Mouse (Mus musculus): ENCODE data around the gene Pigv. TPM values are rescaled to one million over a fixed set of nuclear protein-coding genes. Genes with fewer than 3 reads are reported as not detected.

Pigv gene
- polyA plus RNA-seq, 1 experiment from 2014 or later: 20.1 TPM

- no peak overlapping the region for H3K4me3 ChIP-seq (replicated peaks; ENCODE audit: low read length)
- H3K4me1 ChIP-seq (ENCODE audit: control insufficient read depth, insufficient read depth, low read length): peaks cover 20% of the 10 kb centered on the region
- no peaks in the 10 kb centered on the region for H3K27me3 ChIP-seq (ENCODE audit: control insufficient read depth, insufficient read depth, low read length)
- H3K4me2 ChIP-seq (ENCODE audit: low read depth, low read length): no peak overlapping the region
- no peak for ATAC-seq (ENCODE audit: insufficient read depth, low FRiP score)
- H3K36me3 ChIP-seq (ENCODE audit: control insufficient read depth, insufficient read depth, low read length): no peaks in the 10 kb centered on the region
- 80% methylated on average over 2 of the region's 2 CpGs for WGBS
- no peak overlapping the region for H3K9ac ChIP-seq (ENCODE audit: low read length)
- no peaks in the 10 kb centered on the region for H3K9me3 ChIP-seq (replicated peaks; ENCODE audit: control insufficient read depth, low read length)
- H3K27ac ChIP-seq (ENCODE audit: low read length): no peak overlapping the region
Observed at GRCm38 (mm10) chr4:133628517-133628916, 43.9 kb downstream of the Pigv start.

- no peak overlapping the region for H3K27ac ChIP-seq (ENCODE audit: low read length)
- H3K4me3 ChIP-seq (replicated peaks; ENCODE audit: low read length): no peak overlapping the region
- H3K4me2 ChIP-seq (ENCODE audit: low read depth, low read length): no peak overlapping the region
- 90% methylated on average over 14 of the region's 14 CpGs for WGBS
- no peaks in the 10 kb centered on the region for H3K9me3 ChIP-seq (replicated peaks; ENCODE audit: control insufficient read depth, low read length)
- H3K9ac ChIP-seq (ENCODE audit: low read length): no peak overlapping the region
- H3K36me3 ChIP-seq (ENCODE audit: control insufficient read depth, insufficient read depth, low read length): no peaks in the 10 kb centered on the region
- no peak for ATAC-seq (ENCODE audit: insufficient read depth, low FRiP score)
- no peaks in the 10 kb centered on the region for H3K27me3 ChIP-seq (ENCODE audit: control insufficient read depth, insufficient read depth, low read length)
- peaks cover 15% of the 10 kb centered on the region for H3K4me1 ChIP-seq (ENCODE audit: control insufficient read depth, insufficient read depth, low read length)
Observed at GRCm38 (mm10) chr4:133627039-133627438, 45.4 kb downstream of the Pigv start.

DNA sequence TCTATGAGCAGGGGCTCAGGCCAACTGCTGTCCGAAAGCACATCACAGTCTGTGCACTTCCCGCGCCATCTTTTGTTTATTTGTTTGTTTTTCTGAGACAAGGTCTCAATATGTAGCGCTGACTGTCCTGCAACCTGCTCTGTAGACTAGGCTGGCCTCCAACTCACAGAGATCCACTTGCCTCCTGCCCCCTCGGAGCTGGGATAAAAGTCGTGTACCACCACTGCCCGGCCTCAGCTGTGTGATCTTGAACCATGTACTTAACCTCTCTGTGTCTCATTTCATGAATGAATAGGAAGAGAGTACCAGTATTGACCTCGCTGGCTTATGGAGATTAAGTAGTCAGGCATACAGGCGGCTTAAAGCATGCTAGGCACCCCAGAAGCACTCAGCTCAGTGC, 45.8 kb downstream of the Pigv start:
- H3K27ac ChIP-seq (ENCODE audit: low read length): peak overlapping the region; percentile 46; the same call in 1 of the 2 replicates
- peaks cover 10% of the 10 kb centered on the region for H3K4me1 ChIP-seq (ENCODE audit: control insufficient read depth, insufficient read depth, low read length)
- H3K36me3 ChIP-seq (ENCODE audit: control insufficient read depth, insufficient read depth, low read length): no peaks in the 10 kb centered on the region
- 85% methylated on average over 9 of the region's 9 CpGs for WGBS
- H3K4me3 ChIP-seq (replicated peaks; ENCODE audit: low read length): no peak overlapping the region
- no peaks in the 10 kb centered on the region for H3K9me3 ChIP-seq (replicated peaks; ENCODE audit: control insufficient read depth, low read length)
- H3K9ac ChIP-seq (ENCODE audit: low read length): no peak overlapping the region
- no peaks in the 10 kb centered on the region for H3K27me3 ChIP-seq (ENCODE audit: control insufficient read depth, insufficient read depth, low read length)
- no peak for ATAC-seq (ENCODE audit: insufficient read depth, low FRiP score)
- H3K4me2 ChIP-seq (ENCODE audit: low read depth, low read length): no peak overlapping the region

GRCm38 (mm10) chr4:133626221-133626620, 46.2 kb downstream of the Pigv start:
- ATAC-seq (ENCODE audit: insufficient read depth, low FRiP score): no peak
- 65% methylated on average over 5 of the region's 5 CpGs for WGBS
- Histone ChIP-seq H3K27me3 (ENCODE audit: control insufficient read depth, insufficient read depth, low read length) (no peaks in the 10 kb centered on the region), H3K9me3 (replicated peaks; ENCODE audit: control insufficient read depth, low read length) (no peaks in the 10 kb centered on the region), H3K9ac (ENCODE audit: low read length) (no peak overlapping the region), H3K27ac (ENCODE audit: low read length) (peak overlapping the region; percentile 46), H3K4me3 (replicated peaks; ENCODE audit: low read length) (no peak overlapping the region), H3K4me1 (ENCODE audit: control insufficient read depth, insufficient read depth, low read length) (peaks cover 6% of the 10 kb centered on the region; the same call in 1 of the 2 replicates), H3K4me2 (ENCODE audit: low read depth, low read length) (no peak overlapping the region), H3K36me3 (ENCODE audit: control insufficient read depth, insufficient read depth, low read length) (no peaks in the 10 kb centered on the region)

DNA sequence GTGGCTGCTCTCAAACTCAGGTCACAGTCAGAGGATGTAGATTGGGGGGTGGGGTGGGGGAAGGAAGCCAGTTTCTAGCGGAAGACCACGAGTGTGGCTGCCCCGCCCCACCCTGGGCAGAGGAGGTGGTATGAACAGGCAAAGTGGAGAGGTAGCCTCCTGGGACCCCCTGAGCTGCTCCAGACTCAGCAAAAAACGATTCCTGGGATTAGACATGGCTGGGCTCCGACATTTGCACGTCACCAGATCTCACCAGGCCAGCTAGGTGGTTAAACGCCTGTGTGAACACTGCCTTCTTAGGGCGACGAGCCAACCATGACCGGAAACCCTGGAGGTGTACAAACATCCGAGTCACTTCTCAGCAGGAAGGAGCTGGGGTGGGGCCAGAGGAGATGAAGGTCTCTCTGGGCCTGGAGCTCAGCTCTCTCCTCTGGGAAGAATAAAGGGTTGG, 46.8 kb downstream of the Pigv start:
- H3K4me1 ChIP-seq (ENCODE audit: control insufficient read depth, insufficient read depth, low read length): peaks cover 4% of the 10 kb centered on the region; the same call in 1 of the 2 replicates
- H3K36me3 ChIP-seq (ENCODE audit: control insufficient read depth, insufficient read depth, low read length): no peaks in the 10 kb centered on the region
- no peak overlapping the region for H3K4me3 ChIP-seq (replicated peaks; ENCODE audit: low read length)
- peak; percentile 39; the same call in 1 of the 2 replicates for ATAC-seq (ENCODE audit: insufficient read depth, low FRiP score)
- H3K27ac ChIP-seq (ENCODE audit: low read length): peak overlapping the region; percentile 72
- H3K27me3 ChIP-seq (ENCODE audit: control insufficient read depth, insufficient read depth, low read length): no peaks in the 10 kb centered on the region
- H3K9ac ChIP-seq (ENCODE audit: low read length): no peak overlapping the region
- no peaks in the 10 kb centered on the region for H3K9me3 ChIP-seq (replicated peaks; ENCODE audit: control insufficient read depth, low read length)
- no peak overlapping the region for H3K4me2 ChIP-seq (ENCODE audit: low read depth, low read length)
- 65% methylated on average over 11 of the region's 11 CpGs for WGBS

DNA sequence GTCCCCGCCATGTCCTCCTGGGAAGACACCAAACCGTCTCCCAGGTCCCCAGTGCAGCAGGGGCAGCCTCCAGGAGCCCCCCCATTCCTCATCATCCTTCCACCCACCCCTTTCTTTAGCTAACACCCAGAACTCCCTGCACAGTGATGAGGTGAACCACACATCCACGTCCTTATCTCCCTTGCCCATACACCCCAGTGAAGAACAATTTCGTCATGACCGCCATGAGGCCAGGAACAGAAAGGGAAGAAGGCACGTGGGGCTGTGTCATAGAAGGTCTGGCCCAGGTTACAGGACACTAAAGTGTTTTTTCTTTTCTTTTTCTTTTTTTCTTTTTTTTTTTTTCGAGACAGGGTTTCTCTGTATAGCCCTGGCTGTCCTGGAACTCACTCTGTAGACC, 47.6 kb downstream of the Pigv start:
- no peak for ATAC-seq (ENCODE audit: insufficient read depth, low FRiP score)
- H3K9ac ChIP-seq (ENCODE audit: low read length): no peak overlapping the region
- 83% methylated on average over 7 of the region's 7 CpGs for WGBS
- no peak overlapping the region for H3K4me2 ChIP-seq (ENCODE audit: low read depth, low read length)
- no peak overlapping the region for H3K27ac ChIP-seq (ENCODE audit: low read length)
- H3K4me3 ChIP-seq (replicated peaks; ENCODE audit: low read length): no peak overlapping the region
- H3K9me3 ChIP-seq (replicated peaks; ENCODE audit: control insufficient read depth, low read length): no peaks in the 10 kb centered on the region
- H3K4me1 ChIP-seq (ENCODE audit: control insufficient read depth, insufficient read depth, low read length): peaks cover 4% of the 10 kb centered on the region; the same call in 1 of the 2 replicates
- H3K27me3 ChIP-seq (ENCODE audit: control insufficient read depth, insufficient read depth, low read length): no peaks in the 10 kb centered on the region
- H3K36me3 ChIP-seq (ENCODE audit: control insufficient read depth, insufficient read depth, low read length): no peaks in the 10 kb centered on the region

GRCm38 (mm10) chr4:133622161-133622695, 50.2 kb downstream of the Pigv start:
- no peak overlapping the region for H3K4me3 ChIP-seq (replicated peaks; ENCODE audit: low read length)
- peaks cover 4% of the 10 kb centered on the region; the same call in 1 of the 2 replicates for H3K4me1 ChIP-seq (ENCODE audit: control insufficient read depth, insufficient read depth, low read length)
- no peak for ATAC-seq (ENCODE audit: insufficient read depth, low FRiP score)
- H3K27me3 ChIP-seq (ENCODE audit: control insufficient read depth, insufficient read depth, low read length): no peaks in the 10 kb centered on the region
- H3K27ac ChIP-seq (ENCODE audit: low read length): no peak overlapping the region
- H3K36me3 ChIP-seq (ENCODE audit: control insufficient read depth, insufficient read depth, low read length): no peaks in the 10 kb centered on the region
- H3K9me3 ChIP-seq (replicated peaks; ENCODE audit: control insufficient read depth, low read length): no peaks in the 10 kb centered on the region
- WGBS: 70% methylated on average over 11 of the region's 11 CpGs
- no peak overlapping the region for H3K4me2 ChIP-seq (ENCODE audit: low read depth, low read length)
- H3K9ac ChIP-seq (ENCODE audit: low read length): no peak overlapping the region

DNA sequence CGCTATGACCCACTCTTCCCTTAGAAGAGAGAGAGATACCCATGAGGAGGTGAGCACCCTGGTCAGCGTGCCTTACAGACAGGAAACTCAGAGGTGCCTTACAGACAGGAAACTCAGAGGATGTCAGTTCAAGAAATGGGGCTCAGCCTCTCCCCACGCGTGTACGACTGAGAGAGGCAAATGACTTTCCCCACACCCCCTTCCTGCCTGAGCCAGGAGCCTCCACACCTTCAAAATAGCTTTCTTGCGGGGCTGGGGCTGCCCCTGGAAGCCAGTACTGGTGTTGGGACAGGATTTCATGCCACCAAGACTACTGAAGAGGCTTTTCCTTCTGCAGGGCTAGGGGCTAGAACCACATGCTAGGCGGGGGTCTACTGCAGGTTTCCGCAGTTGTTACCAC, 51.8 kb downstream of the Pigv start:
- Histone ChIP-seq H3K9ac (ENCODE audit: low read length) (no peak overlapping the region), H3K27ac (ENCODE audit: low read length) (no peak overlapping the region), H3K36me3 (ENCODE audit: control insufficient read depth, insufficient read depth, low read length) (no peaks in the 10 kb centered on the region), H3K9me3 (replicated peaks; ENCODE audit: control insufficient read depth, low read length) (no peaks in the 10 kb centered on the region), H3K4me2 (ENCODE audit: low read depth, low read length) (no peak overlapping the region), H3K4me1 (ENCODE audit: control insufficient read depth, insufficient read depth, low read length) (no peaks in the 10 kb centered on the region), H3K4me3 (replicated peaks; ENCODE audit: low read length) (no peak overlapping the region), H3K27me3 (ENCODE audit: control insufficient read depth, insufficient read depth, low read length) (no peaks in the 10 kb centered on the region)
- WGBS: 87% methylated on average over 8 of the region's 8 CpGs
- no peak for ATAC-seq (ENCODE audit: insufficient read depth, low FRiP score)

DNA sequence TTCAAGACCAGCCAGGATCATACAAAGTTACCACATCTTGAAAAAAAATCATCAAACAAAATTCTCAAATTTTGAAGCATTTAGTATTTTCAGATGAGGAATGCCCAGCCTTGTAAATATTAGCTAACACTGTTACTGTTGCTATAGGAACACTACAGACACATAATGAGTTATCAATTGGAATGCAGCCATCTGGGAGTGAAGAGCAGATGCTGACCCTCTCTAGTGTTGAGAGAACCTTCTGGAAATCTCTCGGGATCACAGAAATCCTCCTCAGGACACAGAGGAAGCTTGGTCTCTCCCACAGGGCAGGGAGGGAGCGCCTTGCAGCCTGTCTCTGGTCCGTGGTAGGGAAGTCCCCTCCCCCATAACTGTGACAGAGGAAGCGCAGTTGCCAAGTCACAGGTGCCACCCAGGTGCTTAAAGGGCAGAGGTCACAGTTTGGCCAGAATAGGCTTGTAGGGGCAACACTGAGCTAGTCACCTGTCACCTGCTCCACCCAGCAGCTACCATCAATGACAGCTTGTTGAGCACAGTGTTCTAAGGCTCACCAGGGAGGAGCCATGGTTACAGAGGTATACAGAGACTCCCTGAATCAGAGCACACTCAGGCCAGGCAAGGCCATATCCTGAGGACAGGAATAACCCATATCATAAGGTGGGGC, 52.8 kb downstream of the Pigv start:
- no peak overlapping the region for H3K4me3 ChIP-seq (replicated peaks; ENCODE audit: low read length)
- no peaks in the 10 kb centered on the region for H3K4me1 ChIP-seq (ENCODE audit: control insufficient read depth, insufficient read depth, low read length)
- H3K9ac ChIP-seq (ENCODE audit: low read length): no peak overlapping the region
- WGBS: 62% methylated on average over 4 of the region's 4 CpGs
- no peak overlapping the region for H3K27ac ChIP-seq (ENCODE audit: low read length)
- H3K4me2 ChIP-seq (ENCODE audit: low read depth, low read length): no peak overlapping the region
- H3K27me3 ChIP-seq (ENCODE audit: control insufficient read depth, insufficient read depth, low read length): no peaks in the 10 kb centered on the region
- no peak for ATAC-seq (ENCODE audit: insufficient read depth, low FRiP score)
- H3K36me3 ChIP-seq (ENCODE audit: control insufficient read depth, insufficient read depth, low read length): no peaks in the 10 kb centered on the region
- H3K9me3 ChIP-seq (replicated peaks; ENCODE audit: control insufficient read depth, low read length): no peaks in the 10 kb centered on the region

Data from stomach, embryonic 16.5 days (tissue).